ENCODE assay signal across 8 mouse cellular contexts in the genomic region with DNA sequence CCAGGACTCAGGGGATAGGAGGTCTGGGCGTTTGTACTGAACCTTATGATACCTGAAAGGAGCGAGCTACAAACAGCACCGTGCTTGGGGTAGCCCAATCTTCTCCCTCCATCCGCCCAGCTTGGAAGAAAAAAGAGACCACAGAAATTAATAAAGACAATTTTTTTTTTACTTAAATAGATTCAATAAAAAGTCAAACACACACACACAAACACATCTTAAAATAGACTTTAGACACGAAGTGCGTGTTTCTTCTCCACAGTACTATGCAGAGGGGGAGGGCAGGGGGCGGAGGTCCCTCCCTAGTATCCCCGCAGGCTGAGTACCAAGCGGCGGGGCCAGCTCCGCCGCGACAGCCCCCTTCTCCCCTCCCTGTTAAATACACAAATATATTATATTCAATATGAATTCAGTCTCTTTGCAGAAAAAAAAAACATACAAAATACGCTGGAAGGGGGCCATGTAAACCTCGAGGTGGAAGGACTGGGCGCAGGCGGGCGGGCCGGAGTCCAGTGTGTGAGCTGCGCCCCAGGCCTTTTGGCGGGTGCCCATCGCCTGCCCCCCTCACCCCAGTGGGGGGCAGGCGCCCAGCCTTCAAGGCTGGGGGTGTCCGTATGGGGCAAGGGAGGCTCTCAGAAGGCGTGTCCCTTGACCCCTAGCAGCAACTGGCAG. TPM values are rescaled to one million over a fixed set of nuclear protein-coding genes. Genes with fewer than 3 reads are reported as not detected.
DNase-seq lines count a peak whose midpoint lies in the region; ATAC-seq and TF ChIP-seq lines count a peak whose summit lies in the region.

No protein-coding gene starts in this region.

- no peaks in the 10 kb centered on the region for H3K9me3 ChIP-seq in hindbrain, embryonic 13.5 days
- no peaks in the 10 kb centered on the region for H3K9me3 ChIP-seq in midbrain, embryonic 16.5 days (replicated peaks; ENCODE audit: control insufficient read depth, low read length, poor library complexity, severe bottlenecking)

- no peak for TF ChIP-seq POLR2A in lung, adult 2 months (IDR thresholded peaks at IDR 0.05; ENCODE audit: borderline replicate concordance, extremely low read depth, low read depth, low read length)
- no peak for TF ChIP-seq POLR2A in cortical plate, adult 2 months (IDR thresholded peaks at IDR 0.05; ENCODE audit: extremely low read depth, insufficient read depth, low read length)

- H3K27ac ChIP-seq in cortical plate, adult 2 months (ENCODE audit: insufficient read depth, low read length) = peak overlapping the region; percentile 92
- peak overlapping the region; percentile 62 for H3K27ac ChIP-seq in hindbrain, embryonic 13.5 days
- H3K27ac ChIP-seq in midbrain, embryonic 16.5 days (ENCODE audit: low read length) = no peak overlapping the region

- H3K4me3 ChIP-seq in lung, adult 2 months (replicated peaks; ENCODE audit: extremely low read depth, low read depth, low read length) = peak overlapping the region; percentile 71
- H3K4me3 ChIP-seq in cortical plate, adult 2 months (ENCODE audit: insufficient read depth, low read length) = peak overlapping the region; percentile 87
- H3K4me3 ChIP-seq in hindbrain, embryonic 13.5 days = peak overlapping the region; percentile 52
- peak overlapping the region; percentile 59 for H3K4me3 ChIP-seq in midbrain, embryonic 16.5 days (ENCODE audit: low read depth, low read length)

- no peak for ATAC-seq in hindbrain, embryonic 13.5 days (ENCODE audit: low FRiP score)
- ATAC-seq in midbrain, embryonic 16.5 days = no peak

- H3K9ac ChIP-seq in hindbrain, embryonic 13.5 days = peak overlapping the region; percentile 74
- peak overlapping the region; percentile 64 for H3K9ac ChIP-seq in midbrain, embryonic 16.5 days (ENCODE audit: low read depth, low read length)

- peaks cover 27% of the 10 kb centered on the region for H3K4me1 ChIP-seq in lung, adult 2 months (ENCODE audit: control insufficient read depth, insufficient read depth, low read length)
- peaks cover 1% of the 10 kb centered on the region; the same call in 1 of the 2 replicates for H3K4me1 ChIP-seq in cortical plate, adult 2 months (ENCODE audit: control insufficient read depth, insufficient read depth, low read length)
- peaks cover 79% of the 10 kb centered on the region for H3K4me1 ChIP-seq in hindbrain, embryonic 13.5 days (replicated peaks)
- peaks cover 58% of the 10 kb centered on the region for H3K4me1 ChIP-seq in midbrain, embryonic 16.5 days (ENCODE audit: control insufficient read depth, insufficient read depth, low read length)

- peaks cover 28% of the 10 kb centered on the region for H3K36me3 ChIP-seq in hindbrain, embryonic 13.5 days
- H3K36me3 ChIP-seq in midbrain, embryonic 16.5 days (ENCODE audit: control insufficient read depth, insufficient read depth, low read length) = peaks cover 11% of the 10 kb centered on the region

- peak; percentile 77 for DNase-seq in lung, adult 2 months
- no peak for DNase-seq in lung, postnatal 25 days (ENCODE audit: low spot score)
- DNase-seq in spleen, postnatal 36 days (ENCODE audit: low spot score in 2 of 2) = no peak
- no peak for DNase-seq in adrenal gland, postnatal 10 days
- no peak for DNase-seq in left cerebral cortex, adult 11 months (ENCODE audit: low spot score)

- H3K27me3 ChIP-seq in hindbrain, embryonic 13.5 days = peaks cover 31% of the 10 kb centered on the region
- H3K27me3 ChIP-seq in midbrain, embryonic 16.5 days (ENCODE audit: control insufficient read depth, insufficient read depth, low read depth, low read length) = 0 out of 2 replicates have a peak, but pooled peaks cover 3% of the 10 kb centered on the region

- 1% methylated on average over 25 of the region's 25 CpGs for WGBS in lung, adult 2 months
- WGBS in hindbrain, embryonic 13.5 days = 3% methylated on average over 25 of the region's 25 CpGs
- WGBS in midbrain, embryonic 16.5 days = 2% methylated on average over 24 of the region's 25 CpGs

- peak overlapping the region; percentile 91 for H3K4me2 ChIP-seq in hindbrain, embryonic 13.5 days
- peak overlapping the region; percentile 100 for H3K4me2 ChIP-seq in midbrain, embryonic 16.5 days (ENCODE audit: low read length)

- TF ChIP-seq CTCF in lung, adult 2 months (IDR thresholded peaks at IDR 0.05; ENCODE audit: insufficient read depth, low read length) = no peak
- no peak for TF ChIP-seq CTCF in cortical plate, adult 2 months (IDR thresholded peaks at IDR 0.05; ENCODE audit: extremely low read depth, insufficient read depth, low read length)

RNA-seq across cellular contexts. Expression of gene Junb, which starts 1.6 kb away (rescaled TPM):
- polyA plus RNA-seq in lung, adult 2 months (2012; rRNA removed) = 80.8 and 125 TPM in 2 replicates
- 57.5 and 81.7 TPM in 2 replicates for polyA plus RNA-seq in cortical plate, adult 2 months (2012; rRNA removed)
- polyA plus RNA-seq in hindbrain, embryonic 13.5 days (2015; fragmentation: Nextera tagmentation; extraction: Ambion mirVana) = 5.2 and 5.9 TPM in 2 replicates
- polyA plus RNA-seq in midbrain, embryonic 16.5 days (2015; fragmentation: Nextera tagmentation; extraction: Ambion mirVana) = 5.3 TPM in 2 replicates
- total RNA-seq in adrenal gland, postnatal 10 days (2021) = 100 to 1,000 TPM in 1 of 2 experiments, 10 to 100 TPM in 1; 28.7 to 134 TPM

RNA-seq across cellular contexts. Expression of gene Rnaseh2a, which starts 7.3 kb away (rescaled TPM):
- polyA plus RNA-seq in lung, adult 2 months (2012; rRNA removed) = 27.4 and 30.4 TPM in 2 replicates
- 37.3 and 37.7 TPM in 2 replicates for polyA plus RNA-seq in cortical plate, adult 2 months (2012; rRNA removed)
- polyA plus RNA-seq in hindbrain, embryonic 13.5 days (2015; fragmentation: Nextera tagmentation; extraction: Ambion mirVana) = 61.4 and 62.1 TPM in 2 replicates
- 47.9 and 51.3 TPM in 2 replicates for polyA plus RNA-seq in midbrain, embryonic 16.5 days (2015; fragmentation: Nextera tagmentation; extraction: Ambion mirVana)
- total RNA-seq in adrenal gland, postnatal 10 days (2021) = 10 to 100 TPM; 88.6 to 91.7 TPM

RNA-seq across cellular contexts. Expression of gene Prdx2, which starts 7.5 kb away (rescaled TPM):
- 93.2 and 117 TPM in 2 replicates for polyA plus RNA-seq in lung, adult 2 months (2012; rRNA removed)
- 287 TPM in 2 replicates for polyA plus RNA-seq in cortical plate, adult 2 months (2012; rRNA removed)
- polyA plus RNA-seq in hindbrain, embryonic 13.5 days (2015; fragmentation: Nextera tagmentation; extraction: Ambion mirVana) = 1,362 and 1,388 TPM in 2 replicates
- 1,134 and 1,161 TPM in 2 replicates for polyA plus RNA-seq in midbrain, embryonic 16.5 days (2015; fragmentation: Nextera tagmentation; extraction: Ambion mirVana)
- total RNA-seq in adrenal gland, postnatal 10 days (2021) = 100 to 1,000 TPM; 477 to 503 TPM

RNA-seq across cellular contexts. Expression of gene Gm49661, which starts 7.7 kb away (rescaled TPM):
- not detected in 2 replicates for polyA plus RNA-seq in lung, adult 2 months (2012; rRNA removed)
- polyA plus RNA-seq in cortical plate, adult 2 months (2012; rRNA removed) = not detected in 2 replicates
- not detected in 2 replicates for polyA plus RNA-seq in hindbrain, embryonic 13.5 days (2015; fragmentation: Nextera tagmentation; extraction: Ambion mirVana)
- polyA plus RNA-seq in midbrain, embryonic 16.5 days (2015; fragmentation: Nextera tagmentation; extraction: Ambion mirVana) = not detected in 2 replicates
- 1 to 10 TPM in 1 of 2 experiments, not detected in 1; 1.1 TPM for total RNA-seq in adrenal gland, postnatal 10 days (2021)

RNA-seq across cellular contexts. Expression of gene Hook2, which starts 13.5 kb away (rescaled TPM):
- 9.5 and 10.5 TPM in 2 replicates for polyA plus RNA-seq in lung, adult 2 months (2012; rRNA removed)
- 15.6 and 19.2 TPM in 2 replicates for polyA plus RNA-seq in cortical plate, adult 2 months (2012; rRNA removed)
- polyA plus RNA-seq in hindbrain, embryonic 13.5 days (2015; fragmentation: Nextera tagmentation; extraction: Ambion mirVana) = 25.1 and 25.5 TPM in 2 replicates
- polyA plus RNA-seq in midbrain, embryonic 16.5 days (2015; fragmentation: Nextera tagmentation; extraction: Ambion mirVana) = 39.3 and 43.8 TPM in 2 replicates
- total RNA-seq in adrenal gland, postnatal 10 days (2021) = 1 to 10 TPM; 6.5 to 6.6 TPM
